Mouse (Mus musculus) urinary bladder, adult 18-20 months (tissue): ENCODE data around the gene Myrf.

Experiments used
- DNase-seq, 2 experiments: peaks; one replicate each; pipeline ENCODE4 v3.0.0; 2022; ENCODE audit warnings: low spot score in 2 of 2, mixed read lengths in 2 of 2

The Myrf gene

GRCm38 (mm10) chr19:10248128-10248527, 7.6 kb upstream of the Myrf start:
- no peak for DNase-seq

- no peak for DNase-seq
Measured at GRCm38 (mm10) chr19:10247165-10247564, 6.6 kb upstream of the Myrf start.

GRCm38 (mm10) chr19:10244183-10244582, 3.6 kb upstream of the Myrf start:
- no peak for DNase-seq

GRCm38 (mm10) chr19:10242916-10243315, 2.4 kb upstream of the Myrf start:
- no peak for DNase-seq

- DNase-seq: no peak
Measured at GRCm38 (mm10) chr19:10239975-10240653, 434 bp downstream of the Myrf start.

- no peak for DNase-seq
Measured at GRCm38 (mm10) chr19:10239419-10239818, 1.1 kb downstream of the Myrf start.

GRCm38 (mm10) chr19:10238477-10238876, 2.1 kb downstream of the Myrf start:
- DNase-seq: peak in 1 of 2 experiments; percentile 32

GRCm38 (mm10) chr19:10235784-10236565, 4.6 kb downstream of the Myrf start:
- no peak for DNase-seq

GRCm38 (mm10) chr19:10232327-10233017, 8.1 kb downstream of the Myrf start:
- DNase-seq: no peak

GRCm38 (mm10) chr19:10231871-10232270, 8.7 kb downstream of the Myrf start:
- DNase-seq: no peak

- DNase-seq: no peak
Measured at GRCm38 (mm10) chr19:10231016-10231415, 9.5 kb downstream of the Myrf start.

GRCm38 (mm10) chr19:10225767-10226166, 14.8 kb downstream of the Myrf start:
- DNase-seq: no peak

GRCm38 (mm10) chr19:10224637-10225453, 15.7 kb downstream of the Myrf start:
- DNase-seq: no peak

- DNase-seq: no peak
Measured at GRCm38 (mm10) chr19:10223561-10223960, 17.0 kb downstream of the Myrf start.

GRCm38 (mm10) chr19:10222656-10223055, 17.9 kb downstream of the Myrf start:
- no peak for DNase-seq

- DNase-seq: no peak
Measured at GRCm38 (mm10) chr19:10221585-10221984, 19.0 kb downstream of the Myrf start.

- DNase-seq: no peak
Measured at GRCm38 (mm10) chr19:10219593-10219992, 21.0 kb downstream of the Myrf start.

GRCm38 (mm10) chr19:10219108-10219507, 21.4 kb downstream of the Myrf start:
- DNase-seq: no peak

- DNase-seq: no peak
Measured at GRCm38 (mm10) chr19:10216101-10216500, 24.4 kb downstream of the Myrf start.

GRCm38 (mm10) chr19:10213796-10214471, 26.6 kb downstream of the Myrf start:
- DNase-seq: no peak

GRCm38 (mm10) chr19:10210885-10211284, 29.7 kb downstream of the Myrf start:
- no peak for DNase-seq
